In genomic region chr9:118285481-118285880, GRCm38 (mm10) we compare ENCODE assay signal across 18 mouse cellular contexts.
DNase-seq lines count a peak whose midpoint lies in the region; ATAC-seq lines count a peak whose summit lies in the region.
"Had no signal": no experiment of that assay in that cellular context is flagged by ENCODE, and none has a peak within 500 bp of the region (broad histone marks: within the 10 kb centered on the region; RNA-seq: fewer than 3 reads in every experiment).

No protein-coding gene starts in this region.

- ATAC-seq in inflammation-experienced regulatory T-cells, adult 6 months, result peak; percentile 80
- no peak for ATAC-seq in cerebellum, adult (ENCODE audit: insufficient number of reproducible peaks, low FRiP score, low TSS enrichment)
- ATAC-seq: forebrain, embryonic 13.5 days; hindbrain, postnatal 0 days had no signal

- peak; percentile 68 for DNase-seq in CD4-positive helper T cell, adult 2 months (ENCODE audit: low read depth, low spot score)
- DNase-seq in CD4-positive, CD25-positive, alpha-beta regulatory T cell, adult 2 months (ENCODE audit: low read depth, low spot score), result peak; percentile 63
- DNase-seq in T-cell, adult 2 months (ENCODE audit: low spot score), result peak; percentile 43
- DNase-seq in layer of hippocampus, postnatal 10 days (ENCODE audit: low spot score in 2 of 2), result no peak
- DNase-seq: adrenal gland, postnatal 36 days; B cell, adult 2 months; cerebellum, adult 11 months; cerebellum, adult 9-10 months; cerebellum, postnatal 36 days; gastrocnemius, postnatal 14 days; heart, postnatal 36 days; kidney, adult 11 months; kidney, postnatal 14 days; thymus, postnatal 4 days had no signal

Comparison
In these comparisons a context has a peak if more than half of its experiments do, and no peak if none do; other contexts are left out.
1. DNase-seq: peak in CD4-positive helper T cell, adult 2 months (single experiment), CD4-positive, CD25-positive, alpha-beta regulatory T cell, adult 2 months (single experiment) and T-cell, adult 2 months (single experiment); none in layer of hippocampus, postnatal 10 days (0 of 2).